Mouse (Mus musculus) heart, postnatal 0 days (tissue): ENCODE data around the gene Atcay. TPM values are rescaled to one million over a fixed set of nuclear protein-coding genes. Genes with fewer than 3 reads are reported as not detected.
"Not testable (repeated sequence)": the region's sequence is repeated elsewhere in the genome, so short reads cannot be mapped to it uniquely, and the experiment has no call there.

ENCODE experiments used
- ATAC-seq: fragments of 200-750 bp; cut with Nextera tagmentation; 2 replicates; pipeline ENCODE4 v1.8.0; 2017; ENCODE audit warnings: low read depth, moderate number of reproducible peaks, moderate library complexity; ENCODE audit not compliant: insufficient read depth
- DNase-seq: peaks from one replicate; pipeline ENCODE4 v3.0.0-alpha.2; 2016; ENCODE audit warnings: low spot score
- H3K27ac ChIP-seq: fragments of 300-500 bp; sonication (generic); 2 replicates; pipeline ENCODE4 v1.5.1; 2014; ENCODE audit warnings: low read depth, mild to moderate bottlenecking
- H3K27me3 ChIP-seq: fragments of 300-500 bp; sonication (generic); 2 replicates; pipeline ENCODE4 v1.6.1; 2014; ENCODE audit warnings: low read length, mixed read lengths; ENCODE audit not compliant: control insufficient read depth, insufficient read depth
- H3K36me3 ChIP-seq: fragments of 300-500 bp; sonication (generic); replicated peaks from 2 replicates; pipeline ENCODE4 v1.6.1; 2014; ENCODE audit warnings: low read length, mixed read lengths; ENCODE audit not compliant: control insufficient read depth, insufficient read depth
- H3K4me1 ChIP-seq: fragments of 300-500 bp; sonication (generic); 2 replicates; pipeline ENCODE4 v1.6.1; 2014; ENCODE audit warnings: antibody characterized with exemption; ENCODE audit not compliant: control insufficient read depth, insufficient read depth
- H3K4me2 ChIP-seq: fragments of 300-500 bp; sonication (generic); 2 replicates; pipeline ENCODE4 v1.6.1; 2014; ENCODE audit warnings: low read depth, mild to moderate bottlenecking, low read length, moderate library complexity
- H3K4me3 ChIP-seq: fragments of 300-500 bp; sonication (generic); 2 replicates; pipeline ENCODE4 v1.5.1; 2014; ENCODE audit warnings: low read depth, low read length
- H3K9ac ChIP-seq: fragments of 300-500 bp; sonication (generic); replicated peaks from 2 replicates; pipeline ENCODE4 v1.6.1; 2014; ENCODE audit warnings: low read depth, low read length, mixed read lengths
- H3K9me3 ChIP-seq: fragments of 300-500 bp; sonication (generic); replicated peaks from 2 replicates; pipeline ENCODE4 v1.6.1; 2016; ENCODE audit warnings: low read length; ENCODE audit not compliant: control insufficient read depth
- CTCF ChIP-seq: IDR thresholded peaks from 2 replicates; pipeline ENCODE4 v1.5.1; 2016; ENCODE audit warnings: antibody characterized with exemption, control low read depth, low read depth
- EP300 ChIP-seq: IDR thresholded peaks from 2 replicates; pipeline ENCODE4 v1.6.1; 2016; ENCODE audit warnings: antibody characterized with exemption, low read depth
- WGBS: fragments of 180-500 bp; shearing (Covaris S2); extraction: QIAGEN DNeasy Blood & Tissue Kit; methylation state at CpG from one replicate; pipeline ENCODE4 v1.1.7; 2014; 5-methylcytosine and 5-hydroxymethylcytosine counted together
- polyA plus RNA-seq: library from polyadenylated mRNA; unstranded; fragments of >200 nt; fragmentation: Nextera tagmentation; extraction: Ambion mirVana; gene quantifications from 2 replicates; pipeline ENCODE4 v1.2.1, GENCODE M21; 2015
- total RNA-seq: library from RNA; depleted of rRNA; stranded (reverse); fragments of >200 nt; gene quantifications from 2 replicates; pipeline ENCODE4 v1.2.3, GENCODE M21; 2014; ENCODE audit warnings: low replicate concordance

Atcay gene
- total and polyA plus RNA-seq, 2 experiments from 2014 or later: 0.25 TPM; not detected in 1

- DNase-seq (no peak), ATAC-seq (no peak)
- H3K9me3 ChIP-seq: no peaks in the 10 kb centered on the region
- no peak for TF ChIP-seq CTCF
- TF ChIP-seq EP300: no peak
- no peak overlapping the region for H3K4me3 ChIP-seq
- H3K27me3 ChIP-seq: peaks cover 37% of the 10 kb centered on the region
- H3K27ac ChIP-seq: no peak overlapping the region
- H3K36me3 ChIP-seq: no peaks in the 10 kb centered on the region
- 57% methylated on average over 7 of the region's 7 CpGs for WGBS
- no peak overlapping the region for H3K9ac ChIP-seq
- peaks cover 13% of the 10 kb centered on the region for H3K4me1 ChIP-seq
- H3K4me2 ChIP-seq: no peak overlapping the region
Observed at GRCm38 (mm10) chr10:81231436-81231835, 803 bp upstream of the Atcay start.

- Histone ChIP-seq H3K36me3 (no peaks in the 10 kb centered on the region), H3K9me3 (no peaks in the 10 kb centered on the region), H3K4me1 (peaks cover 13% of the 10 kb centered on the region), H3K4me3 (peak overlapping the region; percentile 2; the same call in 1 of the 2 replicates), H3K9ac (no peak overlapping the region), H3K4me2 (peak overlapping the region; percentile 26; the same call in 1 of the 2 replicates), H3K27ac (no peak overlapping the region), H3K27me3 (peaks cover 37% of the 10 kb centered on the region)
- ATAC-seq: no peak
- 10% methylated on average over 20 of the region's 20 CpGs for WGBS
- no peak for DNase-seq
- no peak for TF ChIP-seq CTCF
Observed at GRCm38 (mm10) chr10:81229735-81230437, 747 bp downstream of the Atcay start.

GRCm38 (mm10) chr10:81223731-81224130 is 6.9 kb downstream of the Atcay start:
- not testable (repeated sequence) for H3K36me3 ChIP-seq, ATAC-seq, H3K27ac ChIP-seq, H3K27me3 ChIP-seq, H3K4me1 ChIP-seq, H3K9me3 ChIP-seq, H3K9ac ChIP-seq, DNase-seq, H3K4me3 ChIP-seq, H3K4me2 ChIP-seq
- WGBS: 59% methylated on average over 2 of the region's 2 CpGs

GRCm38 (mm10) chr10:81221402-81222015 is 9.1 kb downstream of the Atcay start:
- TF ChIP-seq EP300: no peak
- no peak for TF ChIP-seq CTCF
- 75% methylated on average over 5 of the region's 5 CpGs for WGBS
- Histone ChIP-seq H3K36me3 (no peaks in the 10 kb centered on the region), H3K9me3 (no peaks in the 10 kb centered on the region), H3K27me3 (no peaks in the 10 kb centered on the region), H3K4me2 (no peak overlapping the region), H3K27ac (no peak overlapping the region), H3K4me1 (no peaks in the 10 kb centered on the region), H3K9ac (no peak overlapping the region), H3K4me3 (no peak overlapping the region)
- ATAC-seq: no peak
- DNase-seq: no peak

GRCm38 (mm10) chr10:81217964-81218363 is 12.7 kb downstream of the Atcay start:
- peak; percentile 64; the same call in 1 of the 2 replicates for ATAC-seq
- Histone ChIP-seq H3K4me1 (no peaks in the 10 kb centered on the region), H3K27me3 (no peaks in the 10 kb centered on the region), H3K9me3 (no peaks in the 10 kb centered on the region), H3K9ac (no peak overlapping the region), H3K4me2 (no peak overlapping the region), H3K27ac (no peak overlapping the region), H3K36me3 (no peaks in the 10 kb centered on the region), H3K4me3 (no peak overlapping the region)
- WGBS: 20% methylated on average over 7 of the region's 7 CpGs
- TF ChIP-seq CTCF (peak; percentile 79), EP300 (no peak)
- DNase-seq: no peak

GRCm38 (mm10) chr10:81217267-81217666 is 13.4 kb downstream of the Atcay start:
- 6% methylated on average over 1 of the region's 1 CpGs for WGBS
- not testable (repeated sequence) for ATAC-seq, H3K36me3 ChIP-seq, H3K4me2 ChIP-seq, H3K4me3 ChIP-seq, H3K27me3 ChIP-seq, H3K27ac ChIP-seq, H3K4me1 ChIP-seq, DNase-seq, H3K9ac ChIP-seq, H3K9me3 ChIP-seq
- peak; percentile 61 for TF ChIP-seq CTCF
